Mouse (Mus musculus) neural tube, embryonic 13.5 days (tissue): ENCODE measurements at regions not wholly inside any gene's neighbourhood (a gene's known extent, or its start where the extent isn't known, plus 50 kb on each side); places are given as distances from the start of the nearest gene placed in this dataset.

ENCODE experiments used
- ATAC-seq: fragments of 200-750 bp; cut with Nextera tagmentation; 2 replicates; pipeline ENCODE4 v1.8.0; 2017; ENCODE audit warnings: low read depth, mild to moderate bottlenecking, moderate TSS enrichment, moderate library complexity
- H3K27ac ChIP-seq: fragments of 300-500 bp; sonication (generic); replicated peaks from 2 replicates; pipeline ENCODE4 v1.5.1; 2015; ENCODE audit warnings: moderate library complexity, mild to moderate bottlenecking, inconsistent platforms
- H3K27me3 ChIP-seq: fragments of 300-500 bp; sonication (generic); 2 replicates; pipeline ENCODE4 v1.6.1; 2015; ENCODE audit warnings: mild to moderate bottlenecking, inconsistent platforms
- H3K36me3 ChIP-seq: fragments of 300-500 bp; sonication (generic); 2 replicates; pipeline ENCODE4 v1.6.1; 2015; ENCODE audit warnings: mild to moderate bottlenecking, inconsistent platforms
- H3K4me1 ChIP-seq: fragments of 300-500 bp; sonication (generic); replicated peaks from 2 replicates; pipeline ENCODE4 v1.6.1; 2015; ENCODE audit warnings: inconsistent platforms
- H3K4me2 ChIP-seq: fragments of 300-500 bp; sonication (generic); 2 replicates; pipeline ENCODE4 v1.6.1; 2015; ENCODE audit warnings: inconsistent platforms, mild to moderate bottlenecking, moderate library complexity
- H3K4me3 ChIP-seq: fragments of 300-500 bp; sonication (generic); 2 replicates; pipeline ENCODE4 v1.5.1; 2015; ENCODE audit warnings: mild to moderate bottlenecking, inconsistent platforms
- H3K9ac ChIP-seq: fragments of 300-500 bp; sonication (generic); 2 replicates; pipeline ENCODE4 v1.6.1; 2015; ENCODE audit warnings: moderate library complexity, mild to moderate bottlenecking, inconsistent platforms
- H3K9me3 ChIP-seq: fragments of 300-500 bp; sonication (generic); 2 replicates; pipeline ENCODE4 v1.6.1; 2016; ENCODE audit warnings: inconsistent platforms
- WGBS: fragments of 180-500 bp; shearing (Covaris S2); methylation state at CpG from one replicate; pipeline ENCODE4 v1.1.7; 2015; 5-methylcytosine and 5-hydroxymethylcytosine counted together

DNA sequence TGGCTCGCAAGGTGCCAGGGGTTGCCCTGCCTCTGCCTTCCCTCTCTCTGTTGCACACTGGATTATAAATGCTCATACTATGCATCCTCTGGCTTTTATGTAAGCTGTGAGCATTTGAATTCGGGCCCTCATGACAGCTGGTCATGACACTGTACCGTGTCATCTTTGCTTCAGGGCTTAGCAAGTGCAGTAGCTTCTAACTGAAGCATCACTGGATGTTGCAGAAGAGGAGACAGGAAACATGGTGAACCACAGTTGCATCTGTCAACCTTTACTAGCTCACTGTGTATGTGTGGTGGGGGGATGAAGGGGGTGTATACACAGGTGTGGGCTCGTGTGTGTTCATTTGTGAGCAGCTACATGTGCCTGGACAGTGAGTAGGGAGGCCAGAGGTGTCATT, 216.1 kb upstream of the Stt3b start:
- WGBS, result 87% methylated on average over 4 of the region's 4 CpGs
- Histone ChIP-seq H3K27me3 (no peaks in the 10 kb centered on the region), H3K9ac (no peak overlapping the region), H3K4me3 (no peak overlapping the region), H3K27ac (no peak overlapping the region), H3K36me3 (no peaks in the 10 kb centered on the region), H3K9me3 (no peaks in the 10 kb centered on the region), H3K4me1 (peaks cover 19% of the 10 kb centered on the region), H3K4me2 (no peak overlapping the region)
- ATAC-seq, result no peak

DNA sequence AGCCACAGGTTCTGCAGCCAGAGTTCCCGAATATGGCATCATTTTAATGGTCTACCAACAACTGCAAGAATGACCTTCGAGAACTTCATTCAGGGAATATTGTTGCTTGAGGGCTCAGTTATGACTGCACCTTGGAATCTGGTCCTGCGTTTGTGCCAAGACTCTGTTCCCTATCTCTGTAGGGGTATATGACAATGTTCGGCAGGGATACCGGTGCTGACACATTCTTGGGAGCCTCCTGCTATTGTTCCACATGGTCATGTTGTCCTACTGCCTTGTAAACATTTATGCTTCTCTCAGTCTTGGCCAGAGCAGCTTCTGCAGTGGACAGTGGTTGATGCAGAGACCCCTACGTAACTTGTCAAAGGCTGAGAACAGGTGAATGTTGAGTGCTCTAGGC, 216.8 kb upstream of the Stt3b start:
- Histone ChIP-seq H3K27ac (no peak overlapping the region), H3K4me2 (no peak overlapping the region), H3K36me3 (no peaks in the 10 kb centered on the region), H3K4me3 (no peak overlapping the region), H3K9ac (no peak overlapping the region), H3K9me3 (no peaks in the 10 kb centered on the region), H3K27me3 (no peaks in the 10 kb centered on the region), H3K4me1 (peaks cover 19% of the 10 kb centered on the region)
- no peak for ATAC-seq
- 92% methylated on average over 6 of the region's 6 CpGs for WGBS

- no peak for ATAC-seq
- no peaks in the 10 kb centered on the region for H3K27me3 ChIP-seq
- no peak overlapping the region for H3K4me2 ChIP-seq
- WGBS, result 30% methylated on average over 3 of the region's 3 CpGs
- H3K4me3 ChIP-seq, result no peak overlapping the region
- H3K27ac ChIP-seq, result no peak overlapping the region
- no peaks in the 10 kb centered on the region for H3K9me3 ChIP-seq
- H3K9ac ChIP-seq, result no peak overlapping the region
- no peaks in the 10 kb centered on the region for H3K4me1 ChIP-seq
- H3K36me3 ChIP-seq, result no peaks in the 10 kb centered on the region
Observed at GRCm38 (mm10) chr9:115534198-115534597, 224.0 kb upstream of the Stt3b start.

GRCm38 (mm10) chr9:115543665-115544064, 233.4 kb upstream of the Stt3b start:
- H3K27ac ChIP-seq, result no peak overlapping the region
- H3K4me2 ChIP-seq, result no peak overlapping the region
- H3K27me3 ChIP-seq, result no peaks in the 10 kb centered on the region
- H3K4me3 ChIP-seq, result no peak overlapping the region
- H3K9ac ChIP-seq, result no peak overlapping the region
- ATAC-seq, result no peak
- H3K9me3 ChIP-seq, result no peaks in the 10 kb centered on the region
- no peaks in the 10 kb centered on the region for H3K36me3 ChIP-seq
- H3K4me1 ChIP-seq, result peaks cover 10% of the 10 kb centered on the region; the same call in 1 of the 2 replicates
- 81% methylated on average over 9 of the region's 9 CpGs for WGBS

DNA sequence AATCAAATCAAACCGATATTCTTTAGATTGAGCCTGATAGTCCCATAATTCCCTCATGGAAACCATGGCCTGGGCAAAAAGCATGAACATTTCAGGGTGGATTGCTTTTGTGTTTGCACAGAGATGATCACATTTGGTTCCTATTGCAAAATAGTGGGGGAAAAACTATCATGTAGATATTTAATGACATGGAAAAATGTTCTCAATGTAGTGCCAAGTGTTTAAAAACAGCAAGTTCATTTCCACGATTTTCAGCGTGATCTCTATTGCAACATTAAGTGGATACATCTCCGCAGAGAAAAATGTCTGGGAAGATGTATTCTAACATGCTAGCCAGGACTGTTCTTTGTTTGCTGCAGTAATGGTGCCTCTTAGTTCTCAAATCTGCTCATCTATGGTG, 235.0 kb upstream of the Stt3b start:
- Histone ChIP-seq H3K27ac (no peak overlapping the region), H3K27me3 (no peaks in the 10 kb centered on the region), H3K9me3 (no peaks in the 10 kb centered on the region), H3K4me2 (no peak overlapping the region), H3K4me3 (no peak overlapping the region), H3K36me3 (no peaks in the 10 kb centered on the region), H3K4me1 (peaks cover 15% of the 10 kb centered on the region; the same call in 1 of the 2 replicates), H3K9ac (no peak overlapping the region)
- ATAC-seq, result no peak
- WGBS, result 90% methylated on average over 4 of the region's 4 CpGs

DNA sequence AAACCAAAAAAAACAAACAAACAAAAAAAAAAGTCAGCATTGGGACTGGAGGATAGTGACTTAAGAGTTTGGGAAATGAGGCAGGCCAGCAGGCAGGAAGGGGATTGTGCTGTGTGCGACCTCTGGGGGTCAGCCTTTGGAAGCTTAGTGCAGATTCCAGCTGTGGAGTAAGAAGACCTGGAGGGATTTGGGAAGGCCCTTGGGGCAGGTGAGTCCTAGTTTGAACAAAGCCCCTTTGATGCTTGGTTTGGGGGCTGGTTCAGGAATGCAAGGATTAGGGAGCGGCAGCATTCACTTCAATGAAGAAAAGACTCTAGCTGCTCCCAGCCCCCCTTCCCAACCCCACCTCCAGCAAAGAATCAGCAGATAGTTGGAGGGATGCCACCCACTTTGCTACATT, 235.6 kb upstream of the Stt3b start:
- no peak overlapping the region for H3K9ac ChIP-seq
- WGBS, result 66% methylated on average over 2 of the region's 2 CpGs
- H3K27ac ChIP-seq, result no peak overlapping the region
- no peaks in the 10 kb centered on the region for H3K36me3 ChIP-seq
- no peaks in the 10 kb centered on the region for H3K9me3 ChIP-seq
- H3K4me2 ChIP-seq, result no peak overlapping the region
- no peak for ATAC-seq
- peaks cover 15% of the 10 kb centered on the region; the same call in 1 of the 2 replicates for H3K4me1 ChIP-seq
- no peaks in the 10 kb centered on the region for H3K27me3 ChIP-seq
- no peak overlapping the region for H3K4me3 ChIP-seq

DNA sequence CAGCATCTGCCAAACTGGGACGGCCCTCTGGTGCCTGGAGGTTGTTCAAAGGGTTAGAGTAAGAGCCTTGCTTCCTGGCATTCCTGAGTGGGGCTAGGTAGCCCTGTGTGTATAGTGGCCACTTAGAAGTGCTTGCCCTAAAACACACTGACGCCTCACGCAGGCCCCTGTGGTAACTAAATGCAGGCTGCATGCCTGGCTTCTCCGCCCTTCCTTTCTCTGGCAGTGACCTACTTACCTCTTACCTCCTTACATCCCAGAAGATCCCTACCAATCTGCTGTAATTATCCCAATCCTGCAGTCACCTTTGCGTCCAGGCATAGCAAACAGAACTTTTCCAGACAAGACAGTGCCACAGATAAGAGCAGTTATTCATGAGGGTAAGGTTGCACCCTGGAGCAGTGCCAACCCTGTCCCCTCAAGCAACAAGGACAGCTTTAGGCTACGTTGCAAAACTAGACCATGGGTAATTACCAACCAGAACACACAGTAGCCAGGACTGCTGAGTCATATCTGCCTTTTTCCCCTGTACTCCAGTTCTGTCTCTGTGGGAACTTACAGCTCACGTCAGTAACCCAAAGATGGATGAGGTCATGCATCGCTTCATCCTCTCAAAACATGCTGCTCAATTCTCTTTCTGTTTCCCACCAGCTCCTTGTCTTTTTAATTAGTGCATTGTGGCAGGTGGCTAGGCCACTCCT, 237.6 kb upstream of the Stt3b start:
- Histone ChIP-seq H3K27ac (no peak overlapping the region), H3K36me3 (no peaks in the 10 kb centered on the region), H3K9me3 (no peaks in the 10 kb centered on the region), H3K4me3 (no peak overlapping the region), H3K4me1 (peaks cover 15% of the 10 kb centered on the region; the same call in 1 of the 2 replicates), H3K9ac (no peak overlapping the region), H3K4me2 (no peak overlapping the region), H3K27me3 (no peaks in the 10 kb centered on the region)
- no peak for ATAC-seq
- WGBS, result 59% methylated on average over 8 of the region's 8 CpGs

DNA sequence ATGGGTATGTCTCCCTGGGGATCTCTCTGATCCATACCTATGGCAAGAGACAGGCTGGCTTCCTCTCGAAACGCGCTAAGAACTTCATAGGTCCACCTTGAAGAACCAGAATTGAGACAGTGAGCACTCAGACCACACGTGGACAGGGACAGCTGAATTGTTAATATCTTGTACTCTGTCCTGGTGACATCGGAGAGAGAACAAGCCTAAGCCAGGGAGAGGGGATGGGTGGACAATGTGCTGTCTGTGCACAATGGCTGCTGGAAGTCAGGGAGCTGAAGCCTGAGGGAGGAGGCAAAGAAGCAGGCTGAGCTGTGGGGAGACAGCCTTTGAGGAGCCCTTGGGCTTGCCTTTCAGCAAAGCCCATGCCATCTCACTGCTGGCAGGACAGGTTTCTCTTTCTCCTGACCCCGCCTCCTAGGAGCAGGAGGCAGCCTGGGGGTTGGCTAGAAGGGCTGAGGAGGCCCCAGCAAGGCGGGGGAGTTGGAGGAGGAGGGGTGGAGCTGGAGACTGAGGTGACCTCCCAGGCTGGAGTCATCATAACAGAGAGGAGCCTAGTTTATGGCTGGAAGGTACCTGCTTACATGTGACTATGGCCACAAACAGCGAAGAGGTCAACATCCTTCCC, 238.6 kb upstream of the Stt3b start:
- Histone ChIP-seq H3K4me3 (no peak overlapping the region), H3K27me3 (no peaks in the 10 kb centered on the region), H3K4me2 (no peak overlapping the region), H3K9me3 (no peaks in the 10 kb centered on the region), H3K36me3 (no peaks in the 10 kb centered on the region), H3K27ac (no peak overlapping the region), H3K9ac (no peak overlapping the region), H3K4me1 (peaks cover 15% of the 10 kb centered on the region; the same call in 1 of the 2 replicates)
- WGBS, result 58% methylated on average over 8 of the region's 8 CpGs
- no peak for ATAC-seq

GRCm38 (mm10) chr9:115551080-115551479, 240.9 kb upstream of the Stt3b start:
- Histone ChIP-seq H3K36me3 (no peaks in the 10 kb centered on the region), H3K9ac (no peak overlapping the region), H3K4me3 (no peak overlapping the region), H3K27me3 (no peaks in the 10 kb centered on the region), H3K9me3 (no peaks in the 10 kb centered on the region), H3K4me1 (peaks cover 15% of the 10 kb centered on the region; the same call in 1 of the 2 replicates), H3K27ac (no peak overlapping the region), H3K4me2 (no peak overlapping the region)
- WGBS, result 94% methylated on average over 11 of the region's 11 CpGs
- ATAC-seq, result no peak

- Histone ChIP-seq H3K4me1 (peaks cover 15% of the 10 kb centered on the region; the same call in 1 of the 2 replicates), H3K27ac (no peak overlapping the region), H3K4me2 (no peak overlapping the region), H3K9me3 (no peaks in the 10 kb centered on the region), H3K4me3 (no peak overlapping the region), H3K36me3 (no peaks in the 10 kb centered on the region), H3K27me3 (no peaks in the 10 kb centered on the region), H3K9ac (no peak overlapping the region)
- 81% methylated on average over 4 of the region's 4 CpGs for WGBS
- no peak for ATAC-seq
Observed at GRCm38 (mm10) chr9:115551501-115551900, 241.3 kb upstream of the Stt3b start.

GRCm38 (mm10) chr9:115558131-115558530, 247.9 kb upstream of the Stt3b start:
- no peak for ATAC-seq
- H3K4me2 ChIP-seq, result no peak overlapping the region
- H3K9ac ChIP-seq, result no peak overlapping the region
- WGBS, result 90% methylated on average over 7 of the region's 7 CpGs
- 0 out of 2 replicates have a peak, but pooled peaks cover 3% of the 10 kb centered on the region for H3K4me1 ChIP-seq
- no peaks in the 10 kb centered on the region for H3K9me3 ChIP-seq
- no peaks in the 10 kb centered on the region for H3K27me3 ChIP-seq
- H3K36me3 ChIP-seq, result no peaks in the 10 kb centered on the region
- H3K4me3 ChIP-seq, result no peak overlapping the region
- no peak overlapping the region for H3K27ac ChIP-seq

DNA sequence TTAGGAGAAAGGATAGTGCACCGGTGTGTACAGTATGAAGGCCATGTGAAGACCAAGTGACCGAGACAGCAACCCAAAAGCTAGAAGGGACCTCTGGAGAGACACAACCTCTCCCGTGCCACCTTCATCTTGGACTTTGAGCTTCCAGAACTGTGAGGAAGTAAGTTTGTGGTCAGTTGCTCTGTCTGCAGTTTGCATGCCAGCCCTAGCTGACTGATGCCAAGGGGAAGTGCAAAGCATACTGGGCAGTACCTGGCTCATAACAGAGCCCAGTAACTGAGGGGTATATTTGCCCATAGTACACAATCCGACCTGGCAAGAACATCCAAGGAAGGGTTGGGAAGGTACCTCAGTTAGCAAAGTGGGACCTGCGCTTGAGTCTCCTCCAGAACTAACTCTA, 249.3 kb upstream of the Stt3b start:
- no peak overlapping the region for H3K9ac ChIP-seq
- no peaks in the 10 kb centered on the region for H3K27me3 ChIP-seq
- no peak for ATAC-seq
- no peak overlapping the region for H3K4me3 ChIP-seq
- no peaks in the 10 kb centered on the region for H3K36me3 ChIP-seq
- H3K27ac ChIP-seq, result no peak overlapping the region
- no peak overlapping the region for H3K4me2 ChIP-seq
- 93% methylated on average over 5 of the region's 5 CpGs for WGBS
- H3K4me1 ChIP-seq, result 0 out of 2 replicates have a peak, but pooled peaks cover 4% of the 10 kb centered on the region
- H3K9me3 ChIP-seq, result no peaks in the 10 kb centered on the region
